Mouse (Mus musculus) small intestine, adult 2 months (tissue): ENCODE data around the gene Krtap5-3. TPM values are rescaled to one million over a fixed set of nuclear protein-coding genes. Genes with fewer than 3 reads are reported as not detected.
"Not testable (repeated sequence)": the region's sequence is repeated elsewhere in the genome, so short reads cannot be mapped to it uniquely, and the experiment has no call there.

Experiments used
- H3K27ac ChIP-seq: fragments of 200-500 bp; 2 replicates; pipeline ENCODE4 v1.5.1; 2012; ENCODE audit warnings: low read depth, low read length, control low read depth, inconsistent platforms; ENCODE audit not compliant: insufficient read depth
- H3K27me3 ChIP-seq: fragments of 200-500 bp; 2 replicates; pipeline ENCODE4 v1.6.1; 2012; ENCODE audit warnings: mild to moderate bottlenecking, moderate library complexity, low read length, inconsistent platforms; ENCODE audit not compliant: control insufficient read depth, insufficient read depth
- H3K36me3 ChIP-seq: fragments of 200-500 bp; 2 replicates; pipeline ENCODE4 v1.6.1; 2012; ENCODE audit warnings: mild to moderate bottlenecking, low read length, control low read depth, inconsistent platforms; ENCODE audit not compliant: control insufficient read depth, insufficient read depth
- H3K4me1 ChIP-seq: fragments of 200-500 bp; 2 replicates; pipeline ENCODE4 v1.6.1; 2012; ENCODE audit warnings: low read length, inconsistent platforms, mixed read lengths; ENCODE audit not compliant: control insufficient read depth, insufficient read depth, insufficient read length
- H3K4me3 ChIP-seq: fragments of 200-500 bp; 2 replicates; pipeline ENCODE4 v1.5.1; 2012; ENCODE audit warnings: low read depth, mild to moderate bottlenecking, control low read depth, inconsistent platforms, low read length, moderate library complexity
- CTCF ChIP-seq: fragments of 200-500 bp; IDR thresholded peaks from 2 replicates; pipeline ENCODE4 v1.5.1; 2012; ENCODE audit warnings: low read depth, mild to moderate bottlenecking, control low read depth, inconsistent platforms, low read length, moderate library complexity, mixed read lengths; ENCODE audit not compliant: insufficient replicate concordance, insufficient read length; ENCODE audit errors: extremely low read depth
- POLR2A ChIP-seq: fragments of 200-500 bp; IDR thresholded peaks from 2 replicates; pipeline ENCODE4 v1.6.1; 2012; ENCODE audit warnings: low read depth, mild to moderate bottlenecking, control low read depth, inconsistent platforms, low read length, moderate library complexity
- WGBS: fragments of 180-500 bp; shearing (Covaris S2); methylation state at CpG from one replicate; pipeline ENCODE4 v1.1.7; 2018; 5-methylcytosine and 5-hydroxymethylcytosine counted together
- polyA plus RNA-seq: library from polyadenylated mRNA; depleted of rRNA; stranded (reverse); fragments of >200 nt; gene quantifications from 2 replicates; pipeline ENCODE4 v1.2.3, GENCODE M21; 2012; rRNA removed

Krtap5-3 gene
- polyA plus RNA-seq, 1 experiment: not detected

GRCm38 (mm10) chr7:142224518-142224917 is 23.4 kb downstream of the Krtap5-3 start:
- H3K36me3 ChIP-seq: no peaks in the 10 kb centered on the region
- H3K4me3 ChIP-seq: no peak overlapping the region
- 53% methylated on average over 2 of the region's 2 CpGs for WGBS
- H3K27me3 ChIP-seq: no peaks in the 10 kb centered on the region
- no peak overlapping the region for H3K27ac ChIP-seq
- peaks cover 2% of the 10 kb centered on the region; the same call in 1 of the 2 replicates for H3K4me1 ChIP-seq
- TF ChIP-seq POLR2A: no peak
- no peak for TF ChIP-seq CTCF

- not testable (repeated sequence) for H3K4me3 ChIP-seq, H3K36me3 ChIP-seq, H3K27me3 ChIP-seq
- 60% methylated on average over 3 of the region's 3 CpGs for WGBS
- H3K27ac ChIP-seq: peak within 1 kb of the TSS; percentile 30
- H3K4me1 ChIP-seq: peaks cover 14% of the 10 kb centered on the region
These were observed 28.7 kb downstream of the Krtap5-3 start, which contains the start of gene Krtap5-5 for GRCm38 (mm10) chr7:142229871-142230270. Gene Krtap5-5, minus strand, starts transcription at chr7:142229971.

DNA sequence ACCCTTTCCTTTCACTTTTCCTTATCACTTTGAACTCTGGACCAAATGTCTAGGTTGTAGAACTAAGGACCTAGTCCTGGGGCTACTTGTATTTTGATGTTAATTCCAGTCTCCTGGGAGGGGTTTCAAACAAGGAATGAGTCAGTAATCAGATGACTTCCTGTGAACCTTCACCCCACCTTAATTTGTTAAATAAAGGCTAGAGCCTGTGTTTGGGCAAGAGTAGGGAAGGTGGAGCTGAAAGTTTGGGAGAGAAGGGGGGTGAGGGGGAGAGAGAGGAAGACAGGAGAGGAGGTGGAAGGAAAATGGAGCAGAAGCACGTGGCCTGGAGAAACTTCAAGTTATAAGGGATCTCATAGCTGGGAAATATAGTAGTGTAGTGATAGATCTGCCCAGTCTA is 30.4 kb downstream of the Krtap5-3 start:
- Histone ChIP-seq H3K36me3 (no peaks in the 10 kb centered on the region), H3K4me3 (no peak overlapping the region), H3K27me3 (no peaks in the 10 kb centered on the region), H3K27ac (peak overlapping the region; percentile 88), H3K4me1 (peaks cover 14% of the 10 kb centered on the region)
- WGBS: 13% methylated on average over 1 of the region's 1 CpGs
- no peak for TF ChIP-seq CTCF

DNA sequence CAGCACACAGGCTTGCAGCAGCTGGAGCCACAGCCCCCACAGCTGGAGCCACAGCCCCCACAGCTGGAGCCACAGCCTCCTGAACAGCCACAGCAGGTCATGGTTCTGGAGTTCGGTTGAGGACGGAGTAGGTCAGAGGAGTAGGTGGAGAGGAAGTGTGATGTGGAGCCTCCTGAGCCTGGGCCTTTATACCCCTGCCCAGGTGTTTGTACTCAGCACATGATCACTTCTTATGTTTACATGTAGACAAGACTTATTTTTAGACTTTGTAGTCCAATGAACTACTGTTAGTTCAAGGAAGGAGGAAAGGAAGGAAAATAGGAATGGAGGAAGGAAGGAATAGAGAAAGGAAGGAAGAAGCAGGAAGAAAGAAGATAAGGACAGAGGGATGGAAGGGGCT is 39.8 kb downstream of the Krtap5-3 start, which contains the start of gene Gm40460:
Gm40460 (minus strand) TSS at position 101 of the 400 bp plus-strand sequence.
- WGBS: 46% methylated on average over 2 of the region's 2 CpGs
- Histone ChIP-seq H3K4me1 (no peaks in the 10 kb centered on the region; the same call in 1 of the 2 replicates), H3K36me3 (no peaks in the 10 kb centered on the region), H3K4me3 (no peak within 1 kb of the TSS), H3K27me3 (no peaks in the 10 kb centered on the region), H3K27ac (no peak within 1 kb of the TSS)
- TF ChIP-seq CTCF: no peak
- TF ChIP-seq POLR2A: no peak

DNA sequence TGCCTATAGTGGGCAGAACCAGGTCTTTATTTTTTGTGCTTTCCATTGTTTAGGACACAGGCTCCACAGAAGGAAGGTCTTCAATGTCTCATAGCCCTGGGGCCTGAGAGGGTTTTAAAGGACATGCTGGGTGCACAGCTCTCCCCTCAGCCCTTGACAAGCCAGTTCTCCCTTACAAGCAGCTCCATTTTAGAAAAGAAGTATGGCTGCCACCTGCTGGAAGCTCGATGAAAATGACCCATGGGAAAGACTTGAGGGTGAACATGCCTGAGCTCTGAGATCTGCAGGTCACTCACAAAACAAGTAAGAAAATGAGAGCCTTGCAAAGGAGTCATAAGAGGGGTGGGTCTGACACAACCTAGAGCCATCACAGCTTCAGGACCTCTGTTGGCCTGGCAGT is 48.7 kb downstream of the Krtap5-3 start:
- 0% methylated on average over 1 of the region's 1 CpGs for WGBS
- TF ChIP-seq CTCF (peak; percentile 59; the same call in 1 of the 2 replicates), POLR2A (no peak)

More for the DNA sequence above, 48.7 kb downstream of the Krtap5-3 start:
- no peaks in the 10 kb centered on the region; the same call in 1 of the 2 replicates for H3K4me1 ChIP-seq
- no peaks in the 10 kb centered on the region for H3K27me3 ChIP-seq
- no peaks in the 10 kb centered on the region for H3K36me3 ChIP-seq
- no peak overlapping the region for H3K27ac ChIP-seq
- H3K4me3 ChIP-seq: no peak overlapping the region

Other genes starting within 250 kb of the Krtap5-3 start
- gene Mob2, start 140.3 kb upstream of the Krtap5-3 start, polyA plus RNA-seq: 26.1 and 31.8 TPM in 2 replicates
- gene Dusp8, start 105.5 kb upstream of the Krtap5-3 start, polyA plus RNA-seq: 8.9 and 13.4 TPM in 2 replicates
- not detected in 2 replicates for gene Gm45618, start 80.6 kb upstream of the Krtap5-3 start, polyA plus RNA-seq
- gene Gm39115, start 65.3 kb upstream of the Krtap5-3 start, polyA plus RNA-seq: not detected in 2 replicates
- not detected in 2 replicates for gene Gm45337, start 56.8 kb upstream of the Krtap5-3 start, polyA plus RNA-seq
- not detected in 2 replicates for gene Gm29735, start 44.3 kb upstream of the Krtap5-3 start, polyA plus RNA-seq
- not detected in 2 replicates for gene Gm4553, start 35.6 kb upstream of the Krtap5-3 start, polyA plus RNA-seq
- not detected in 2 replicates for gene Krtap5-2, start 25.4 kb upstream of the Krtap5-3 start, polyA plus RNA-seq
- gene Gm10153, start 11.0 kb upstream of the Krtap5-3 start, polyA plus RNA-seq: not detected in 2 replicates
- 0.20 TPM in 1 of 2 replicates, not detected in the other for gene Gm7579, start 10.5 kb downstream of the Krtap5-3 start, polyA plus RNA-seq
- 0.65 TPM in 1 of 2 replicates, not detected in the other for gene Krtap5-5, start 28.6 kb downstream of the Krtap5-3 start, polyA plus RNA-seq
- not detected in 2 replicates for gene Gm40460, start 39.7 kb downstream of the Krtap5-3 start, polyA plus RNA-seq
- gene Gm2431, start 57.0 kb downstream of the Krtap5-3 start, polyA plus RNA-seq: not detected in 2 replicates
- not detected in 2 replicates for gene Gm4559, start 73.0 kb downstream of the Krtap5-3 start, polyA plus RNA-seq
- gene Krtap5-1, start 95.8 kb downstream of the Krtap5-3 start, polyA plus RNA-seq: not detected in 2 replicates
- gene Krtap5-4, start 102.2 kb downstream of the Krtap5-3 start, polyA plus RNA-seq: not detected in 2 replicates
- gene Ifitm10, start 172.4 kb downstream of the Krtap5-3 start, polyA plus RNA-seq: 1.5 and 3.2 TPM in 2 replicates
- 0.42 TPM in 1 of 2 replicates, not detected in the other for gene Gm49369, start 181.3 kb downstream of the Krtap5-3 start, polyA plus RNA-seq
- 174 and 253 TPM in 2 replicates for gene Ctsd, start 186.7 kb downstream of the Krtap5-3 start, polyA plus RNA-seq
- 1.4 and 66.8 TPM in 2 replicates for gene Syt8, start 233.5 kb downstream of the Krtap5-3 start, polyA plus RNA-seq
- gene Tnni2, start 240.4 kb downstream of the Krtap5-3 start, polyA plus RNA-seq: 0.35 and 2.9 TPM in 2 replicates